Mouse (Mus musculus) ES-Bruce4 (cell line): ENCODE results near the gene Lcn12. TPM values are rescaled to one million over a fixed set of nuclear protein-coding genes. Genes with fewer than 3 reads are reported as not detected.

Source experiments
- H3K27ac ChIP-seq: 2 replicates; pipeline ENCODE4 v1.5.1; 2012; ENCODE audit warnings: low read length, inconsistent platforms; ENCODE audit not compliant: insufficient read depth
- H3K27me3 ChIP-seq: 2 replicates; pipeline ENCODE4 v1.6.1; 2012; ENCODE audit warnings: mild to moderate bottlenecking, low read length, inconsistent platforms; ENCODE audit not compliant: control insufficient read depth, poor library complexity, insufficient read depth, severe bottlenecking
- H3K36me3 ChIP-seq: 2 replicates; pipeline ENCODE4 v1.6.1; 2012; ENCODE audit warnings: inconsistent platforms, mild to moderate bottlenecking, low read length, moderate library complexity; ENCODE audit not compliant: control insufficient read depth, poor library complexity, insufficient read depth, severe bottlenecking
- H3K4me1 ChIP-seq: one replicate; pipeline ENCODE4 v1.8.1; 2011; ENCODE audit warnings: low read length; ENCODE audit not compliant: control insufficient read depth, insufficient read depth
- H3K4me3 ChIP-seq: 2 replicates; pipeline ENCODE4 v1.5.1; 2011; ENCODE audit warnings: low read depth, mild to moderate bottlenecking, low read length
- H3K9ac ChIP-seq: 2 replicates; pipeline ENCODE4 v1.6.1; 2012; ENCODE audit warnings: low read depth, mild to moderate bottlenecking, inconsistent platforms; ENCODE audit not compliant: poor library complexity, severe bottlenecking
- H3K9me3 ChIP-seq: replicated peaks from 2 replicates; pipeline ENCODE4 v1.6.1; 2012; ENCODE audit warnings: mild to moderate bottlenecking, low read length, inconsistent platforms; ENCODE audit not compliant: control insufficient read depth, poor library complexity, insufficient read depth, severe bottlenecking
- CTCF ChIP-seq: IDR thresholded peaks from one replicate; pipeline ENCODE4 v1.8.1; 2011; ENCODE audit warnings: low read depth, low read length
- EP300 ChIP-seq: IDR thresholded peaks from 2 replicates; pipeline ENCODE4 v1.6.1; 2011; ENCODE audit warnings: low read depth, low read length; ENCODE audit not compliant: insufficient read depth
- POLR2A ChIP-seq: IDR thresholded peaks from one replicate; pipeline ENCODE4 v1.8.1; 2011; ENCODE audit warnings: low read length; ENCODE audit not compliant: insufficient read depth
- polyA plus RNA-seq: library from polyadenylated mRNA; stranded (reverse); fragments of >200 nt; gene quantifications from 2 replicates; pipeline ENCODE4 v1.2.4, GENCODE M21; 2011; ENCODE audit warnings: low read depth; ENCODE audit not compliant: missing spikeins, insufficient read depth, insufficient read length

Lcn12 gene
- polyA plus RNA-seq, 1 experiment = not detected

- H3K4me1 ChIP-seq = no peaks in the 10 kb centered on the region
- H3K36me3 ChIP-seq = peaks cover 6% of the 10 kb centered on the region
- H3K27ac ChIP-seq = no peak overlapping the region
- no peak for TF ChIP-seq CTCF
- no peak for TF ChIP-seq EP300
- TF ChIP-seq POLR2A = no peak
- no peaks in the 10 kb centered on the region for H3K27me3 ChIP-seq
- H3K9ac ChIP-seq = no peak overlapping the region
- H3K9me3 ChIP-seq = no peaks in the 10 kb centered on the region
- H3K4me3 ChIP-seq = no peak overlapping the region
These were observed 40.0 kb upstream of the Lcn12 start for GRCm38 (mm10) chr2:25533707-25534106.

- H3K9ac ChIP-seq = no peak overlapping the region
- H3K27ac ChIP-seq = no peak overlapping the region
- no peak overlapping the region for H3K4me3 ChIP-seq
- H3K27me3 ChIP-seq = no peaks in the 10 kb centered on the region; the same call in 1 of the 2 replicates
- TF ChIP-seq EP300 = no peak
- TF ChIP-seq POLR2A = no peak
- TF ChIP-seq CTCF = no peak
- peaks cover 6% of the 10 kb centered on the region for H3K36me3 ChIP-seq
- no peaks in the 10 kb centered on the region for H3K4me1 ChIP-seq
- no peaks in the 10 kb centered on the region for H3K9me3 ChIP-seq
These were observed 33.0 kb upstream of the Lcn12 start for GRCm38 (mm10) chr2:25526510-25527302.

GRCm38 (mm10) chr2:25509912-25510311 lies 16.2 kb upstream of the Lcn12 start:
- no peak overlapping the region for H3K4me3 ChIP-seq

GRCm38 (mm10) chr2:25506964-25507363 lies 13.3 kb upstream of the Lcn12 start:
- TF ChIP-seq EP300 (no peak), CTCF (peak; percentile 36)
- no peaks in the 10 kb centered on the region for H3K27me3 ChIP-seq
- no peak overlapping the region for H3K27ac ChIP-seq
- H3K9me3 ChIP-seq = no peaks in the 10 kb centered on the region
- no peak overlapping the region for H3K4me3 ChIP-seq
- H3K9ac ChIP-seq = no peak overlapping the region
- no peaks in the 10 kb centered on the region for H3K4me1 ChIP-seq
- no peaks in the 10 kb centered on the region for H3K36me3 ChIP-seq

More at GRCm38 (mm10) chr2:25509912-25510311, 16.2 kb upstream of the Lcn12 start:
- Histone ChIP-seq H3K9me3 (no peaks in the 10 kb centered on the region), H3K27ac (no peak overlapping the region), H3K4me1 (no peaks in the 10 kb centered on the region), H3K27me3 (no peaks in the 10 kb centered on the region), H3K36me3 (no peaks in the 10 kb centered on the region), H3K9ac (no peak overlapping the region)
- TF ChIP-seq CTCF = peak; percentile 45
- TF ChIP-seq POLR2A = no peak
- no peak for TF ChIP-seq EP300

GRCm38 (mm10) chr2:25505860-25506259 lies 12.1 kb upstream of the Lcn12 start:
- H3K27ac ChIP-seq = no peak overlapping the region
- H3K4me1 ChIP-seq = no peaks in the 10 kb centered on the region
- no peak for TF ChIP-seq POLR2A
- no peak for TF ChIP-seq EP300
- no peak for TF ChIP-seq CTCF
- H3K4me3 ChIP-seq = no peak overlapping the region
- no peak overlapping the region for H3K9ac ChIP-seq
- H3K36me3 ChIP-seq = no peaks in the 10 kb centered on the region
- no peaks in the 10 kb centered on the region for H3K9me3 ChIP-seq
- no peaks in the 10 kb centered on the region for H3K27me3 ChIP-seq

GRCm38 (mm10) chr2:25505000-25505399 lies 11.3 kb upstream of the Lcn12 start:
- H3K36me3 ChIP-seq = no peaks in the 10 kb centered on the region
- no peaks in the 10 kb centered on the region for H3K4me1 ChIP-seq
- no peak overlapping the region for H3K4me3 ChIP-seq
- no peaks in the 10 kb centered on the region for H3K27me3 ChIP-seq
- no peaks in the 10 kb centered on the region for H3K9me3 ChIP-seq
- TF ChIP-seq EP300 = no peak
- TF ChIP-seq POLR2A = no peak
- TF ChIP-seq CTCF = no peak
- H3K9ac ChIP-seq = no peak overlapping the region
- no peak overlapping the region for H3K27ac ChIP-seq
